ENCODE assay signal across 33 mouse cellular contexts in genomic region chr1:131015281-131015680, GRCm38 (mm10). TPM values are rescaled to one million over a fixed set of nuclear protein-coding genes. Genes with fewer than 3 reads are reported as not detected.
A peak's percentile ranks its signal among the peaks of the same experiment; 100 is the strongest.
DNase-seq lines count a peak whose midpoint lies in the region; ATAC-seq lines count a peak whose summit lies in the region.
"Had no signal": no experiment of that assay in that cellular context is flagged by ENCODE, and none has a peak within 500 bp of the region (broad histone marks: within the 10 kb centered on the region; RNA-seq: fewer than 3 reads in every experiment).

No protein-coding gene starts in this region.

- no peak overlapping the region for H3K9ac ChIP-seq in midbrain, embryonic 11.5 days (ENCODE audit: low read length)
- H3K9ac ChIP-seq in midbrain, embryonic 15.5 days = no peak overlapping the region
- H3K9ac ChIP-seq: forebrain, postnatal 0 days; heart, embryonic 13.5 days; hindbrain, embryonic 14.5 days had no signal

- no peak overlapping the region for H3K4me2 ChIP-seq in midbrain, embryonic 11.5 days
- H3K4me2 ChIP-seq in midbrain, embryonic 15.5 days = no peak overlapping the region
- H3K4me2 ChIP-seq: heart, embryonic 13.5 days; hindbrain, embryonic 14.5 days had no signal

- H3K4me1 ChIP-seq in midbrain, embryonic 11.5 days (ENCODE audit: control insufficient read depth, insufficient read depth, low read length) = no peaks in the 10 kb centered on the region
- no peaks in the 10 kb centered on the region for H3K4me1 ChIP-seq in midbrain, embryonic 15.5 days

- no peaks in the 10 kb centered on the region for H3K9me3 ChIP-seq in midbrain, embryonic 11.5 days (ENCODE audit: control insufficient read depth, low read length)
- no peaks in the 10 kb centered on the region for H3K9me3 ChIP-seq in midbrain, embryonic 15.5 days
- H3K9me3 ChIP-seq: heart, embryonic 10.5 days; heart, embryonic 13.5 days had no signal

- no peak overlapping the region for H3K4me3 ChIP-seq in midbrain, embryonic 11.5 days (ENCODE audit: low read depth, low read length)
- H3K4me3 ChIP-seq in midbrain, embryonic 15.5 days = no peak overlapping the region
- H3K4me3 ChIP-seq: gastrocnemius, adult 2 months; heart, adult 2 months; heart, embryonic 10.5 days; heart, embryonic 13.5 days had no signal

- WGBS in midbrain, embryonic 11.5 days = 87% methylated on average over 6 of the region's 6 CpGs
- 89% methylated on average over 6 of the region's 6 CpGs for WGBS in midbrain, embryonic 15.5 days

- intact Hi-C loops in left cerebral cortex, postnatal 4 days (cut with DNase I) = no loop called here

- ATAC-seq in midbrain, embryonic 11.5 days (ENCODE audit: low FRiP score) = no peak
- no peak for ATAC-seq in midbrain, embryonic 15.5 days (replicated peaks)
- ATAC-seq in monocyte, adult 5-6 weeks (replicated peaks; ENCODE audit: insufficient number of reproducible peaks, low FRiP score, low TSS enrichment, poor library complexity, severe bottlenecking) = peak; percentile 58; the same call in 1 of the 2 replicates
- ATAC-seq: activated CD4-positive, CD25-positive, alpha-beta regulatory T cell, adult 4 months; CD4-positive, CD25-positive, alpha-beta regulatory T cell, adult 4 months; forebrain, embryonic 14.5 days; forebrain, postnatal 0 days; hindbrain, postnatal 0 days had no signal

- no peak overlapping the region for H3K27ac ChIP-seq in midbrain, embryonic 11.5 days (ENCODE audit: low read depth, low read length)
- H3K27ac ChIP-seq in midbrain, embryonic 15.5 days = no peak overlapping the region
- H3K27ac ChIP-seq: gastrocnemius, adult 2 months; heart, adult 2 months; heart, embryonic 10.5 days; heart, embryonic 13.5 days; hindbrain, embryonic 14.5 days; hindbrain, postnatal 0 days had no signal

- peak; percentile 19 for DNase-seq in midbrain, embryonic 11.5 days (ENCODE audit: low spot score, missing footprints)
- peak; percentile 21 for DNase-seq in induced T-regulatory cell, adult 2 months (ENCODE audit: low read depth)
- DNase-seq in right cerebral cortex, adult 18-20 months = no peak
- DNase-seq in left cerebral cortex, postnatal 4 days = no peak
- DNase-seq: adrenal gland, adult 8-10 months; adrenal gland, postnatal 25 days; cerebellum, adult 18-20 months; cerebellum, adult 9-10 months; cerebellum, postnatal 14 days; forebrain, postnatal 0 days; gastrocnemius, adult 2 months; gastrocnemius, postnatal 25 days; heart, adult 2 months; heart, postnatal 14 days; heart, postnatal 4 days had no signal

- no peaks in the 10 kb centered on the region for H3K27me3 ChIP-seq in midbrain, embryonic 11.5 days (ENCODE audit: control insufficient read depth, insufficient read depth, low read length)
- no peaks in the 10 kb centered on the region for H3K27me3 ChIP-seq in midbrain, embryonic 15.5 days (replicated peaks)

- H3K36me3 ChIP-seq in midbrain, embryonic 11.5 days (ENCODE audit: control insufficient read depth, insufficient read depth, low read length) = no peaks in the 10 kb centered on the region
- H3K36me3 ChIP-seq in midbrain, embryonic 15.5 days (replicated peaks) = no peaks in the 10 kb centered on the region
- H3K36me3 ChIP-seq: heart, embryonic 10.5 days; heart, embryonic 13.5 days had no signal

RNA-seq across cellular contexts. Expression of gene Il10, which starts 4.4 kb away (rescaled TPM):
- polyA plus RNA-seq in midbrain, embryonic 11.5 days (2014; fragmentation: Nextera tagmentation; extraction: Ambion mirVana) = not detected in 2 replicates
- not detected in 2 replicates for polyA plus RNA-seq in midbrain, embryonic 15.5 days (2015; fragmentation: Nextera tagmentation; extraction: Ambion mirVana)
- 0.49 to 1.5 TPM in 2 of 3 replicates, not detected in the other for total RNA-seq in monocyte, adult 5-6 weeks (2017)
- total RNA-seq in left cerebral cortex, postnatal 4 days (2021) = under 1 TPM in 1 of 2 experiments, not detected in 1; 0.26 TPM
- total RNA-seq: adrenal gland, postnatal 25 days; forebrain, postnatal 0 days; gastrocnemius, adult 2 months; gastrocnemius, postnatal 25 days; heart, adult 2 months; heart, postnatal 14 days; heart, postnatal 4 days; hindbrain, postnatal 0 days had no signal
- polyA plus RNA-seq: brain, embryonic 14.5 days; C2C12; embryonic facial prominence, embryonic 11.5 days; embryonic facial prominence, embryonic 14.5 days; forebrain, embryonic 11.5 days; forebrain, embryonic 14.5 days; forebrain, postnatal 0 days; frontal cortex, adult 2 months; gonadal fat pad, adult 2 months; heart, adult 2 months; heart, embryonic 10.5 days; heart, embryonic 13.5 days; hindbrain, embryonic 11.5 days; hindbrain, embryonic 14.5 days; hindbrain, postnatal 0 days; intestine, embryonic 14.5 days had no signal

Comparison
In these comparisons a context has a peak if more than half of its experiments do, and no peak if none do; other contexts are left out.
1. DNase-seq: peak in midbrain, embryonic 11.5 days (single experiment) and induced T-regulatory cell, adult 2 months (single experiment); none in right cerebral cortex, adult 18-20 months (single experiment) and left cerebral cortex, postnatal 4 days (single experiment).